Mouse (Mus musculus): ENCODE results near the gene Ctsa.
"Not testable (repeated sequence)": the region's sequence is repeated elsewhere in the genome, so short reads cannot be mapped to it uniquely, and the experiment has no call there.

Ctsa gene

GRCm38 (mm10) chr2:164805332-164805718 lies 27.3 kb upstream of the Ctsa start:
- no peak for DNase-seq

GRCm38 (mm10) chr2:164806614-164807013 lies 26.1 kb upstream of the Ctsa start:
- peak in 1 of 2 experiments; percentile 68 for DNase-seq

GRCm38 (mm10) chr2:164813557-164813956 lies 19.1 kb upstream of the Ctsa start:
- no peak for DNase-seq

GRCm38 (mm10) chr2:164815348-164815747 lies 17.3 kb upstream of the Ctsa start:
- DNase-seq = no peak

GRCm38 (mm10) chr2:164815821-164816220 lies 16.9 kb upstream of the Ctsa start:
- DNase-seq = no peak

GRCm38 (mm10) chr2:164817206-164817605 lies 15.5 kb upstream of the Ctsa start:
- DNase-seq = no peak

GRCm38 (mm10) chr2:164817703-164818102 lies 15.0 kb upstream of the Ctsa start:
- DNase-seq = no peak

GRCm38 (mm10) chr2:164821060-164821459 lies 11.6 kb upstream of the Ctsa start:
- no peak for DNase-seq

GRCm38 (mm10) chr2:164822636-164823165 lies 10.0 kb upstream of the Ctsa start, which contains the start of gene Zswim1:
Zswim1 (plus strand) TSS chr2:164822686.
- peak; percentile 99 to 100 for DNase-seq

- DNase-seq = no peak
Observed at GRCm38 (mm10) chr2:164823181-164823585, 9.5 kb upstream of the Ctsa start.

- no peak for DNase-seq
Observed at GRCm38 (mm10) chr2:164823969-164824368, 8.7 kb upstream of the Ctsa start.

GRCm38 (mm10) chr2:164825521-164825920 lies 7.2 kb upstream of the Ctsa start:
- DNase-seq = no peak

GRCm38 (mm10) chr2:164827146-164827850 lies 5.4 kb upstream of the Ctsa start:
- DNase-seq = no peak

- no peak for DNase-seq
Observed at GRCm38 (mm10) chr2:164828437-164828836, 4.2 kb upstream of the Ctsa start, which contains the start of gene Spata25. Spata25 (minus strand) TSS chr2:164828537.

- no peak for DNase-seq
Observed at GRCm38 (mm10) chr2:164829090-164829489, 3.6 kb upstream of the Ctsa start.

- DNase-seq = peak; percentile 18 to 57
Observed at GRCm38 (mm10) chr2:164831029-164831428, 1.6 kb upstream of the Ctsa start.

- DNase-seq = no peak
Observed at GRCm38 (mm10) chr2:164832032-164832747, 483 bp upstream of the Ctsa start.

GRCm38 (mm10) chr2:164833314-164833959 lies 764 bp downstream of the Ctsa start, which contains the start of gene Neurl2:
Neurl2 (minus strand) TSS chr2:164833456.
- DNase-seq = peak; percentile 97 to 98

GRCm38 (mm10) chr2:164834531-164834930 lies 1.9 kb downstream of the Ctsa start:
- peak in 1 of 2 experiments; percentile 48 for DNase-seq

GRCm38 (mm10) chr2:164835164-164835563 lies 2.5 kb downstream of the Ctsa start:
- DNase-seq = no peak

GRCm38 (mm10) chr2:164845782-164846181 lies 13.1 kb downstream of the Ctsa start:
- DNase-seq = peak in 1 of 2 experiments; percentile 36

GRCm38 (mm10) chr2:164850061-164850460 lies 17.4 kb downstream of the Ctsa start:
- DNase-seq = no peak

GRCm38 (mm10) chr2:164855572-164855971 lies 22.9 kb downstream of the Ctsa start:
- DNase-seq = not testable (repeated sequence)
